Mouse (Mus musculus) MEL (cell line): ENCODE data around the gene Hcls1. TPM values are rescaled to one million over a fixed set of nuclear protein-coding genes. Genes with fewer than 3 reads are reported as not detected.

Experiments
- DNase-seq: peaks from one replicate; pipeline ENCODE4 v3.0.0; 2011; ENCODE audit warnings: low read depth, low spot score
- H3K27ac ChIP-seq: 2 replicates; pipeline ENCODE4 v1.5.1; 2012; ENCODE audit warnings: low read depth, mild to moderate bottlenecking, control low read depth, low read length, moderate library complexity; ENCODE audit not compliant: control insufficient read depth
- H3K27me3 ChIP-seq, 2 experiments: fragments of 150-350 bp in 1 of 2; sonication (generic) in 1 of 2; 2 replicates each; pipeline ENCODE4 v1.6.1; 2012; ENCODE audit warnings: low read length in 2 of 2, mild to moderate bottlenecking in 2 of 2, improper control_type of control experiment in 1 of 2, moderate library complexity in 1 of 2; ENCODE audit not compliant: insufficient read depth in 2 of 2, control insufficient read depth in 1 of 2
- H3K36me3 ChIP-seq, 2 experiments: 2 replicates each; pipeline ENCODE4 v1.6.1; 2012 to 2014; ENCODE audit warnings: low read length in 2 of 2, improper control_type of control experiment in 1 of 2, inconsistent platforms in 1 of 2, mild to moderate bottlenecking in 1 of 2; ENCODE audit not compliant: insufficient read depth in 2 of 2, control insufficient read depth in 1 of 2
- H3K4me1 ChIP-seq, 2 experiments: fragments of 150-350 bp in 1 of 2; sonication (generic) in 1 of 2; 2 replicates each; pipeline ENCODE4 v1.6.1; 2012; ENCODE audit warnings: low read length in 2 of 2, improper control_type of control experiment in 1 of 2, mild to moderate bottlenecking in 1 of 2; ENCODE audit not compliant: insufficient read depth in 2 of 2, control insufficient read depth in 1 of 2
- H3K4me3 ChIP-seq, 2 experiments: fragments of 150-350 bp in 1 of 2; sonication (generic) in 1 of 2; 2 replicates each; pipeline ENCODE4 v1.5.1; 2012; ENCODE audit warnings: low read depth in 2 of 2, low read length in 2 of 2, mild to moderate bottlenecking in 2 of 2, moderate library complexity in 2 of 2, control low read depth in 1 of 2, improper control_type of control experiment in 1 of 2; ENCODE audit not compliant: control insufficient read depth in 1 of 2, insufficient read depth in 1 of 2
- H3K79me2 ChIP-seq: 2 replicates; pipeline ENCODE4 v1.6.1; 2012; ENCODE audit warnings: mild to moderate bottlenecking, low read length, moderate library complexity; ENCODE audit not compliant: control insufficient read depth, poor library complexity, insufficient read depth
- H3K9ac ChIP-seq: 2 replicates; pipeline ENCODE4 v1.6.1; 2012; ENCODE audit warnings: low read depth, mild to moderate bottlenecking, control low read depth, low read length, moderate library complexity; ENCODE audit not compliant: control insufficient read depth, poor library complexity, severe bottlenecking
- H3K9me3 ChIP-seq: fragments of 150-350 bp; sonication (generic); replicated peaks from 2 replicates; pipeline ENCODE4 v1.6.1; 2012; ENCODE audit warnings: mild to moderate bottlenecking, low read length, improper control_type of control experiment, moderate library complexity; ENCODE audit not compliant: insufficient read depth
- BHLHE40 ChIP-seq: IDR thresholded peaks from 2 replicates; pipeline ENCODE4 v1.6.1; 2012; ENCODE audit warnings: low read depth, mild to moderate bottlenecking, inconsistent platforms, low read length, improper control_type of control experiment, borderline replicate concordance
- CHD1 ChIP-seq: IDR thresholded peaks from 2 replicates; pipeline ENCODE4 v1.6.1; 2012; ENCODE audit warnings: low read depth, mild to moderate bottlenecking, inconsistent platforms, low read length, improper control_type of control experiment
- CTCF ChIP-seq, 3 experiments: IDR thresholded peaks in 2 of 3; conservative IDR thresholded peaks in 1 of 3; 2 replicates each; pipeline ENCODE4 v1.5.1; 2011 to 2012; ENCODE audit warnings: low read length in 3 of 3, low read depth in 2 of 3, mild to moderate bottlenecking in 2 of 3, improper control_type of control experiment in 1 of 3, inconsistent platforms in 1 of 3, mixed read lengths in 1 of 3, moderate library complexity in 1 of 3; ENCODE audit not compliant: control insufficient read depth in 1 of 3, insufficient read depth in 1 of 3, poor library complexity in 1 of 3, severe bottlenecking in 1 of 3
- E2F4 ChIP-seq: IDR thresholded peaks from 2 replicates; pipeline ENCODE4 v1.6.1; 2011; ENCODE audit warnings: low read depth, low read length, improper control_type of control experiment, borderline replicate concordance
- EP300 ChIP-seq, 2 experiments: IDR thresholded peaks; 2 replicates each; pipeline ENCODE4 v1.6.1; 2011; ENCODE audit warnings: improper control_type of control experiment in 2 of 2, low read length in 2 of 2, low read depth in 1 of 2, mild to moderate bottlenecking in 1 of 2
- ETS1 ChIP-seq: IDR thresholded peaks from 2 replicates; pipeline ENCODE4 v1.6.1; 2012; ENCODE audit warnings: low read depth, mild to moderate bottlenecking, inconsistent platforms, low read length, improper control_type of control experiment, moderate library complexity
- GABPA ChIP-seq: IDR thresholded peaks from 2 replicates; pipeline ENCODE4 v1.6.1; 2012; ENCODE audit warnings: low read depth, mild to moderate bottlenecking, inconsistent platforms, low read length, improper control_type of control experiment, moderate library complexity
- HCFC1 ChIP-seq: IDR thresholded peaks from 2 replicates; pipeline ENCODE4 v1.6.1; 2012; ENCODE audit warnings: low read depth, mild to moderate bottlenecking, inconsistent platforms, low read length, improper control_type of control experiment, moderate library complexity
- JUND ChIP-seq: IDR thresholded peaks from 2 replicates; pipeline ENCODE4 v1.6.1; 2011; ENCODE audit warnings: low read depth, mild to moderate bottlenecking, improper control_type of control experiment, low read length
- KAT2A ChIP-seq: conservative IDR thresholded peaks from 2 replicates; pipeline ENCODE4 v1.6.1; 2012; ENCODE audit warnings: low read depth, low read length, improper control_type of control experiment, inconsistent platforms
- MAFK ChIP-seq: IDR thresholded peaks from 2 replicates; pipeline ENCODE4 v1.6.1; 2011; ENCODE audit warnings: low read depth, mild to moderate bottlenecking, low read length, improper control_type of control experiment, borderline replicate concordance
- MAZ ChIP-seq: IDR thresholded peaks from 2 replicates; pipeline ENCODE4 v1.6.1; 2012; ENCODE audit warnings: low read depth, mild to moderate bottlenecking, inconsistent platforms, low read length, improper control_type of control experiment
- MXI1 ChIP-seq: IDR thresholded peaks from 2 replicates; pipeline ENCODE4 v1.6.1; 2011; ENCODE audit warnings: mild to moderate bottlenecking, low read depth, low read length, improper control_type of control experiment
- MYC ChIP-seq: IDR thresholded peaks from 2 replicates; pipeline ENCODE4 v1.6.1; 2011; ENCODE audit warnings: low read depth, mild to moderate bottlenecking, low read length, improper control_type of control experiment, moderate library complexity
- NELFE ChIP-seq: IDR thresholded peaks from 2 replicates; pipeline ENCODE4 v1.6.1; 2011; ENCODE audit warnings: low read depth, low read length, improper control_type of control experiment
- POLR2A ChIP-seq, 2 experiments: IDR thresholded peaks; 2 replicates each; pipeline ENCODE4 v1.6.1; 2011 to 2012; ENCODE audit warnings: low read length in 2 of 2, mild to moderate bottlenecking in 2 of 2, control low read depth in 1 of 2, improper control_type of control experiment in 1 of 2, low read depth in 1 of 2, moderate library complexity in 1 of 2; ENCODE audit not compliant: control insufficient read depth in 1 of 2, insufficient read depth in 1 of 2, poor library complexity in 1 of 2
- POLR2AphosphoS2 ChIP-seq: IDR thresholded peaks from 2 replicates; pipeline ENCODE4 v1.6.1; 2011; ENCODE audit warnings: low read length, improper control_type of control experiment
- POLR2AphosphoS5 ChIP-seq: IDR thresholded peaks from 2 replicates; pipeline ENCODE4 v1.6.1; 2012; ENCODE audit warnings: low read depth, borderline replicate concordance, mild to moderate bottlenecking, inconsistent platforms, low read length, moderate library complexity, mixed read lengths
- TBP ChIP-seq: IDR thresholded peaks from 2 replicates; pipeline ENCODE4 v1.8.0; 2011; ENCODE audit warnings: low read depth, low read length, improper control_type of control experiment
- UBTF ChIP-seq: IDR thresholded peaks from 2 replicates; pipeline ENCODE4 v1.6.1; 2012; ENCODE audit warnings: low read depth, mild to moderate bottlenecking, inconsistent platforms, low read length, improper control_type of control experiment, moderate library complexity, borderline replicate concordance; ENCODE audit not compliant: insufficient read depth
- USF2 ChIP-seq, 2 experiments: IDR thresholded peaks; 2 replicates each; pipeline ENCODE4 v1.6.1; 2011 to 2012; ENCODE audit warnings: improper control_type of control experiment in 2 of 2, low read length in 2 of 2, borderline replicate concordance in 1 of 2, inconsistent platforms in 1 of 2, low read depth in 1 of 2, mild to moderate bottlenecking in 1 of 2; ENCODE audit not compliant: insufficient read depth in 1 of 2
- ZC3H11A ChIP-seq: IDR thresholded peaks from 2 replicates; pipeline ENCODE4 v1.6.1; 2012; ENCODE audit warnings: low read depth, mild to moderate bottlenecking, inconsistent platforms, low read length, improper control_type of control experiment
- ZNF384 ChIP-seq: IDR thresholded peaks from 2 replicates; pipeline ENCODE4 v1.6.1; 2012; ENCODE audit warnings: low read depth, mild to moderate bottlenecking, inconsistent platforms, low read length, improper control_type of control experiment
- polyA plus RNA-seq, 2 experiments: library from polyadenylated mRNA; stranded (reverse) in 1 of 2; unstranded in 1 of 2; fragments of >175 nt in 1 of 2; fragments of >200 nt in 1 of 2; gene quantifications; 2 replicates each; pipeline versions ENCODE4 v1.2.1 to v1.2.4; 2012; ENCODE audit warnings: low replicate concordance in 2 of 2, low read depth in 1 of 2; ENCODE audit not compliant: insufficient read length in 2 of 2, insufficient read depth in 1 of 2, missing spikeins in 1 of 2
- total RNA-seq: library from RNA; depleted of rRNA; stranded (reverse); fragments of 300-350 nt; gene quantifications from 2 replicates; pipeline ENCODE4 v1.2.3, GENCODE M21; 2012

Hcls1 gene
- total and polyA plus RNA-seq, 3 experiments, result 57.4 to 91.4 TPM; not detected in 1

GRCm38 (mm10) chr16:36896712-36897111 lies 38.1 kb upstream of the Hcls1 start:
- no peaks in the 10 kb centered on the region for H3K9me3 ChIP-seq
- no peak overlapping the region for H3K9ac ChIP-seq
- no peaks in the 10 kb centered on the region for H3K79me2 ChIP-seq
- H3K4me3 ChIP-seq, result no peak overlapping the region
- TF ChIP-seq BHLHE40, result no peak
- no peak for TF ChIP-seq MAFK
- no peak for TF ChIP-seq E2F4
- TF ChIP-seq EP300 (IDR thresholded peaks at IDR 0.05; ENCODE audit: low read depth in 1 of 2, low read length in 2 of 2), result no peak
- TF ChIP-seq ZNF384, result no peak
- no peak for TF ChIP-seq KAT2A
- TF ChIP-seq GABPA, result no peak
- no peak for TF ChIP-seq ZC3H11A
- no peak for TF ChIP-seq MXI1
- TF ChIP-seq USF2 (IDR thresholded peaks at IDR 0.05; ENCODE audit: borderline replicate concordance in 1 of 2, insufficient read depth in 1 of 2, low read depth in 1 of 2, low read length in 2 of 2), result no peak
- no peak for TF ChIP-seq POLR2AphosphoS2
- TF ChIP-seq POLR2A (IDR thresholded peaks at IDR 0.05; ENCODE audit: control insufficient read depth in 1 of 2, insufficient read depth in 1 of 2, low read depth in 1 of 2, low read length in 2 of 2, poor library complexity in 1 of 2), result no peak
- TF ChIP-seq UBTF, result no peak
- TF ChIP-seq MYC, result no peak
- TF ChIP-seq ETS1, result no peak
- TF ChIP-seq POLR2AphosphoS5, result no peak
- TF ChIP-seq HCFC1, result no peak
- no peak for TF ChIP-seq TBP
- no peak for TF ChIP-seq MAZ
- no peak overlapping the region for H3K27ac ChIP-seq
- H3K36me3 ChIP-seq, result no peaks in the 10 kb centered on the region; a peak in 2 of 4 replicates
- H3K4me1 ChIP-seq, result no peaks in the 10 kb centered on the region
- no peak for DNase-seq
- H3K27me3 ChIP-seq, result no peaks in the 10 kb centered on the region

- H3K79me2 ChIP-seq, result no peaks in the 10 kb centered on the region
- H3K4me3 ChIP-seq, result no peak overlapping the region
- no peak overlapping the region for H3K9ac ChIP-seq
- DNase-seq, result no peak
- no peak overlapping the region for H3K27ac ChIP-seq
- no peaks in the 10 kb centered on the region for H3K27me3 ChIP-seq
- no peaks in the 10 kb centered on the region for H3K4me1 ChIP-seq
- H3K9me3 ChIP-seq, result no peaks in the 10 kb centered on the region
- H3K36me3 ChIP-seq, result peaks cover 0 to 2% of the 10 kb centered on the region in 2 experiments; a peak in 2 of 4 replicates
- TF ChIP-seq NELFE, result no peak
- TF ChIP-seq JUND, result no peak
- no peak for TF ChIP-seq POLR2AphosphoS2
- no peak for TF ChIP-seq CTCF (IDR thresholded peaks at IDR 0.05 in 2 of 3, conservative IDR thresholded peaks at IDR 0.05 in 1 of 3; ENCODE audit: control insufficient read depth in 1 of 3, insufficient read depth in 1 of 3, low read depth in 2 of 3, low read length in 3 of 3, poor library complexity in 1 of 3, severe bottlenecking in 1 of 3)
- TF ChIP-seq CHD1, result no peak
- no peak for TF ChIP-seq MXI1
- no peak for TF ChIP-seq KAT2A
These were observed 31.6 kb upstream of the Hcls1 start for GRCm38 (mm10) chr16:36903156-36903555.
